Mouse (Mus musculus) lung, embryonic 15.5 days (tissue): ENCODE data around the gene Slc5a10. TPM values are rescaled to one million over a fixed set of nuclear protein-coding genes. Genes with fewer than 3 reads are reported as not detected.
A peak's percentile ranks its signal among the peaks of the same experiment; 100 is the strongest.

Experiments
- ATAC-seq: fragments of 200-750 bp; cut with Nextera tagmentation; 2 replicates; pipeline ENCODE4 v1.8.0; 2017; ENCODE audit warnings: moderate number of reproducible peaks, borderline replicate concordance; ENCODE audit not compliant: low FRiP score, low TSS enrichment; ENCODE audit errors: extremely low read depth
- H3K27ac ChIP-seq: fragments of 300-500 bp; sonication (generic); 2 replicates; pipeline ENCODE4 v1.5.1; 2015; ENCODE audit warnings: moderate library complexity, mild to moderate bottlenecking, inconsistent platforms
- H3K27me3 ChIP-seq: fragments of 300-500 bp; sonication (generic); 2 replicates; pipeline ENCODE4 v1.6.1; 2015; ENCODE audit warnings: inconsistent platforms
- H3K36me3 ChIP-seq: fragments of 300-500 bp; sonication (generic); 2 replicates; pipeline ENCODE4 v1.6.1; 2015; ENCODE audit warnings: inconsistent platforms
- H3K4me1 ChIP-seq: fragments of 300-500 bp; sonication (generic); 2 replicates; pipeline ENCODE4 v1.6.1; 2015; ENCODE audit warnings: inconsistent platforms
- H3K4me2 ChIP-seq: fragments of 300-500 bp; sonication (generic); 2 replicates; pipeline ENCODE4 v1.6.1; 2015; ENCODE audit warnings: inconsistent platforms, mild to moderate bottlenecking, moderate library complexity
- H3K4me3 ChIP-seq: fragments of 300-500 bp; sonication (generic); 2 replicates; pipeline ENCODE4 v1.5.1; 2015; ENCODE audit warnings: mild to moderate bottlenecking, inconsistent platforms
- H3K9ac ChIP-seq: fragments of 300-500 bp; sonication (generic); 2 replicates; pipeline ENCODE4 v1.6.1; 2015; ENCODE audit warnings: inconsistent platforms
- H3K9me3 ChIP-seq: fragments of 300-500 bp; sonication (generic); 2 replicates; pipeline ENCODE4 v1.6.1; 2016; ENCODE audit warnings: inconsistent platforms
- WGBS: fragments of 180-500 bp; shearing (Covaris S2); methylation state at CpG from one replicate; pipeline ENCODE4 v1.1.7; 2015; 5-methylcytosine and 5-hydroxymethylcytosine counted together
- polyA plus RNA-seq: library from polyadenylated mRNA; unstranded; fragments of >200 nt; fragmentation: Nextera tagmentation; extraction: Ambion mirVana; gene quantifications from 2 replicates; pipeline ENCODE4 v1.2.1, GENCODE M21; 2015

Slc5a10 gene
- polyA plus RNA-seq, 1 experiment from 2014 or later = not detected

- peaks cover 2% of the 10 kb centered on the region; the same call in 1 of the 2 replicates for H3K4me1 ChIP-seq
- peak within 1 kb of the TSS; percentile 27; the same call in 1 of the 2 replicates for H3K27ac ChIP-seq
- peak within 1 kb of the TSS; percentile 37 for H3K4me3 ChIP-seq
- H3K9ac ChIP-seq = peak within 1 kb of the TSS; percentile 24
- H3K4me2 ChIP-seq = peak within 1 kb of the TSS; percentile 46
- no peaks in the 10 kb centered on the region for H3K36me3 ChIP-seq
- H3K27me3 ChIP-seq = no peaks in the 10 kb centered on the region
- H3K9me3 ChIP-seq = no peaks in the 10 kb centered on the region
- WGBS = 33% methylated on average over 10 of the region's 10 CpGs
- no peak for ATAC-seq
Measured at GRCm38 (mm10) chr11:61652686-61653447, 67.8 kb downstream of the Slc5a10 start, which contains the start of gene Grap. TSS of gene Grap (plus strand) at chr11:61653265.

- Histone ChIP-seq H3K36me3 (no peaks in the 10 kb centered on the region), H3K27ac (peak overlapping the region; percentile 27; the same call in 1 of the 2 replicates), H3K9me3 (no peaks in the 10 kb centered on the region), H3K4me3 (no peak overlapping the region), H3K4me2 (no peak overlapping the region), H3K9ac (no peak overlapping the region), H3K27me3 (no peaks in the 10 kb centered on the region), H3K4me1 (peaks cover 2% of the 10 kb centered on the region; the same call in 1 of the 2 replicates)
- ATAC-seq = no peak
- 85% methylated on average over 5 of the region's 5 CpGs for WGBS
Measured at GRCm38 (mm10) chr11:61652216-61652615, 68.4 kb downstream of the Slc5a10 start.

- H3K27ac ChIP-seq = no peak overlapping the region
- no peak overlapping the region for H3K4me2 ChIP-seq
- 74% methylated on average over 9 of the region's 9 CpGs for WGBS
- H3K36me3 ChIP-seq = no peaks in the 10 kb centered on the region
- H3K4me3 ChIP-seq = no peak overlapping the region
- no peak for ATAC-seq
- H3K9me3 ChIP-seq = no peaks in the 10 kb centered on the region
- 0 out of 2 replicates have a peak, but pooled peaks cover 2% of the 10 kb centered on the region for H3K4me1 ChIP-seq
- H3K9ac ChIP-seq = no peak overlapping the region
- no peaks in the 10 kb centered on the region for H3K27me3 ChIP-seq
Measured at GRCm38 (mm10) chr11:61650470-61651265, 70.0 kb downstream of the Slc5a10 start.

- no peaks in the 10 kb centered on the region for H3K36me3 ChIP-seq
- H3K4me3 ChIP-seq = no peak overlapping the region
- H3K27me3 ChIP-seq = no peaks in the 10 kb centered on the region
- no peak overlapping the region for H3K4me2 ChIP-seq
- no peak overlapping the region for H3K9ac ChIP-seq
- no peak overlapping the region for H3K27ac ChIP-seq
- ATAC-seq = no peak
- WGBS = 72% methylated on average over 4 of the region's 4 CpGs
- H3K4me1 ChIP-seq = peaks cover 9% of the 10 kb centered on the region; the same call in 1 of the 2 replicates
- no peaks in the 10 kb centered on the region for H3K9me3 ChIP-seq
Measured at GRCm38 (mm10) chr11:61649626-61650025, 71.0 kb downstream of the Slc5a10 start.

GRCm38 (mm10) chr11:61649163-61649580 lies 71.5 kb downstream of the Slc5a10 start:
- H3K4me2 ChIP-seq = no peak overlapping the region
- no peak overlapping the region for H3K9ac ChIP-seq
- WGBS = 85% methylated on average over 5 of the region's 5 CpGs
- H3K4me1 ChIP-seq = peaks cover 14% of the 10 kb centered on the region; the same call in 1 of the 2 replicates
- no peaks in the 10 kb centered on the region for H3K27me3 ChIP-seq
- no peaks in the 10 kb centered on the region for H3K9me3 ChIP-seq
- ATAC-seq = no peak
- H3K36me3 ChIP-seq = no peaks in the 10 kb centered on the region
- H3K4me3 ChIP-seq = no peak overlapping the region
- H3K27ac ChIP-seq = no peak overlapping the region

GRCm38 (mm10) chr11:61648749-61649115 lies 71.9 kb downstream of the Slc5a10 start:
- H3K4me1 ChIP-seq = peaks cover 17% of the 10 kb centered on the region; the same call in 1 of the 2 replicates
- no peak for ATAC-seq
- H3K27ac ChIP-seq = no peak overlapping the region
- no peak overlapping the region for H3K4me2 ChIP-seq
- no peaks in the 10 kb centered on the region for H3K36me3 ChIP-seq
- no peaks in the 10 kb centered on the region for H3K27me3 ChIP-seq
- no peak overlapping the region for H3K9ac ChIP-seq
- H3K4me3 ChIP-seq = no peak overlapping the region
- H3K9me3 ChIP-seq = no peaks in the 10 kb centered on the region
- 67% methylated on average over 7 of the region's 7 CpGs for WGBS

- Histone ChIP-seq H3K4me2 (no peak overlapping the region), H3K36me3 (no peaks in the 10 kb centered on the region), H3K27ac (no peak overlapping the region), H3K4me3 (no peak overlapping the region), H3K9me3 (no peaks in the 10 kb centered on the region), H3K27me3 (no peaks in the 10 kb centered on the region), H3K4me1 (peaks cover 21% of the 10 kb centered on the region; the same call in 1 of the 2 replicates), H3K9ac (no peak overlapping the region)
- 64% methylated on average over 6 of the region's 6 CpGs for WGBS
- no peak for ATAC-seq
Measured at GRCm38 (mm10) chr11:61647956-61648748, 72.5 kb downstream of the Slc5a10 start.

GRCm38 (mm10) chr11:61647110-61647910 lies 73.3 kb downstream of the Slc5a10 start:
- no peak overlapping the region for H3K9ac ChIP-seq
- no peak for ATAC-seq
- 67% methylated on average over 10 of the region's 10 CpGs for WGBS
- H3K36me3 ChIP-seq = no peaks in the 10 kb centered on the region
- H3K4me3 ChIP-seq = no peak overlapping the region
- peaks cover 19% of the 10 kb centered on the region; the same call in 1 of the 2 replicates for H3K4me1 ChIP-seq
- H3K4me2 ChIP-seq = no peak overlapping the region
- no peaks in the 10 kb centered on the region for H3K9me3 ChIP-seq
- no peak overlapping the region for H3K27ac ChIP-seq
- no peaks in the 10 kb centered on the region for H3K27me3 ChIP-seq

GRCm38 (mm10) chr11:61646499-61647039 lies 74.1 kb downstream of the Slc5a10 start:
- no peak for ATAC-seq
- H3K36me3 ChIP-seq = no peaks in the 10 kb centered on the region
- H3K27me3 ChIP-seq = no peaks in the 10 kb centered on the region
- H3K4me2 ChIP-seq = no peak overlapping the region
- H3K27ac ChIP-seq = no peak overlapping the region
- H3K4me3 ChIP-seq = no peak overlapping the region
- no peaks in the 10 kb centered on the region for H3K9me3 ChIP-seq
- H3K4me1 ChIP-seq = peaks cover 19% of the 10 kb centered on the region; the same call in 1 of the 2 replicates
- H3K9ac ChIP-seq = no peak overlapping the region
- WGBS = 57% methylated on average over 2 of the region's 2 CpGs

- Histone ChIP-seq H3K9ac (no peak overlapping the region), H3K36me3 (no peaks in the 10 kb centered on the region), H3K4me1 (peaks cover 19% of the 10 kb centered on the region; the same call in 1 of the 2 replicates), H3K27ac (peak overlapping the region; percentile 68; the same call in 1 of the 2 replicates), H3K4me3 (no peak overlapping the region), H3K4me2 (no peak overlapping the region), H3K27me3 (no peaks in the 10 kb centered on the region), H3K9me3 (no peaks in the 10 kb centered on the region)
- ATAC-seq = no peak
- WGBS = 55% methylated on average over 5 of the region's 5 CpGs
Measured at GRCm38 (mm10) chr11:61645357-61645857, 75.2 kb downstream of the Slc5a10 start.
